Mouse (Mus musculus) liver, adult 2 months (tissue): ENCODE data around the gene Zfp658. TPM values are rescaled to one million over a fixed set of nuclear protein-coding genes. Genes with fewer than 3 reads are reported as not detected.

Experiments used
- DNase-seq: peaks from one replicate; pipeline ENCODE4 v3.0.0-alpha.2; 2011; ENCODE audit warnings: low read depth, low spot score; ENCODE audit errors: extremely low read depth
- H3K27ac ChIP-seq: fragments of 200-500 bp; replicated peaks from 2 replicates; pipeline ENCODE4 v1.5.1; 2012; ENCODE audit warnings: low read depth, mild to moderate bottlenecking, control low read depth, inconsistent platforms, low read length; ENCODE audit not compliant: insufficient read depth
- H3K27me3 ChIP-seq: fragments of 200-500 bp; 2 replicates; pipeline ENCODE4 v1.6.1; 2012; ENCODE audit warnings: mild to moderate bottlenecking, moderate library complexity, low read length, inconsistent platforms; ENCODE audit not compliant: control insufficient read depth, insufficient read depth
- H3K36me3 ChIP-seq: fragments of 200-500 bp; 2 replicates; pipeline ENCODE4 v1.6.1; 2012; ENCODE audit warnings: low read length, inconsistent platforms; ENCODE audit not compliant: control insufficient read depth, insufficient read depth
- H3K4me1 ChIP-seq: fragments of 200-500 bp; 2 replicates; pipeline ENCODE4 v1.6.1; 2011; ENCODE audit warnings: low read length; ENCODE audit not compliant: control insufficient read depth, insufficient read depth
- H3K4me3 ChIP-seq: fragments of 200-500 bp; 2 replicates; pipeline ENCODE4 v1.5.1; 2011; ENCODE audit warnings: low read depth, mild to moderate bottlenecking, control low read depth, low read length, moderate library complexity; ENCODE audit not compliant: insufficient read depth
- H3K79me2 ChIP-seq: fragments of 200-500 bp; 2 replicates; pipeline ENCODE4 v1.6.1; 2012; ENCODE audit warnings: inconsistent platforms, mild to moderate bottlenecking, low read length, moderate library complexity; ENCODE audit not compliant: control insufficient read depth, insufficient read depth
- H3K9ac ChIP-seq: fragments of 200-500 bp; 2 replicates; pipeline ENCODE4 v1.6.1; 2012; ENCODE audit warnings: low read depth, mild to moderate bottlenecking, control low read depth, inconsistent platforms, low read length
- CTCF ChIP-seq: fragments of 200-500 bp; IDR thresholded peaks from 2 replicates; pipeline ENCODE4 v1.5.1; 2011; ENCODE audit warnings: low read depth, low read length, control low read depth
- POLR2A ChIP-seq: fragments of 200-500 bp; IDR thresholded peaks from 2 replicates; pipeline ENCODE4 v1.6.1; 2011; ENCODE audit warnings: low read length, control low read depth; ENCODE audit not compliant: insufficient read depth; ENCODE audit errors: extremely low read depth
- WGBS: fragments of 180-500 bp; shearing (Covaris S2); methylation state at CpG from one replicate; pipeline ENCODE4 v1.1.7; 2018; 5-methylcytosine and 5-hydroxymethylcytosine counted together
- polyA plus RNA-seq: library from polyadenylated mRNA; depleted of rRNA; stranded (reverse); fragments of >200 nt; gene quantifications from 2 replicates; pipeline ENCODE4 v1.2.3, GENCODE M21; 2012
- total RNA-seq: library from RNA; depleted of rRNA; stranded (reverse); fragments of >200 nt; gene quantifications from 2 replicates; pipeline ENCODE4 v1.2.3, GENCODE M21; 2014

The Zfp658 gene
- total and polyA plus RNA-seq, 2 experiments = 0.49 to 1.2 TPM

DNA sequence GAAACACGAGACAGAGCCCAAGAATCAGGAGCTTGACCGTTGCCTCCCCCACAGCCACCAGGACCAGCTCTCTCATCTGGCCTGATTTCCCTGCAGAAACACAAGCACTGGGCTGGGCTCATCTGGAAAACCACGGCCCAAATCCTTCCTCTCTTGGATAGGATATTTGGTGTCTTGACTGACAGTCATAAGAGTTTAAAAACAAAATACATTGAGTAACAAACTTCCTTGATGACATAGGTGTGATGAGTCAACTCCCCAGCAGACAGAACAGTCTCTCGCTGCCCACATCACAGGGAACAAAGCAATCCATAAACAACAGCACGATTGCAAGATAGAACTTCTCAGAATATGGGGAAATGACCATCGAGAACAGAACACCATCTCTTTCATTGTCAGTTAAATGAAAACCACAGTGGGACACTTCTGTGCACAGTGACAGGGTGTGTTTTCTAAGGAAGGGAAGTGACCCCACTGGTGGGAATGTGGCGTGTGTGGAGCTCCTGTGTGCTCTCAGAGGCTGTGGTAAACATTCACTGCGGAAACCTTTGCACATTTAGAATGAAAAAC, 31.8 kb upstream of the Zfp658 start:
- H3K27ac ChIP-seq = no peak overlapping the region
- H3K79me2 ChIP-seq = no peaks in the 10 kb centered on the region
- WGBS = 66% methylated on average over 8 of the region's 8 CpGs
- no peak overlapping the region for H3K4me3 ChIP-seq
- TF ChIP-seq CTCF = no peak
- TF ChIP-seq POLR2A = no peak
- H3K9ac ChIP-seq = no peak overlapping the region
- H3K36me3 ChIP-seq = no peaks in the 10 kb centered on the region
- H3K27me3 ChIP-seq = no peaks in the 10 kb centered on the region
- DNase-seq = peak; percentile 9
- H3K4me1 ChIP-seq = no peaks in the 10 kb centered on the region

DNA sequence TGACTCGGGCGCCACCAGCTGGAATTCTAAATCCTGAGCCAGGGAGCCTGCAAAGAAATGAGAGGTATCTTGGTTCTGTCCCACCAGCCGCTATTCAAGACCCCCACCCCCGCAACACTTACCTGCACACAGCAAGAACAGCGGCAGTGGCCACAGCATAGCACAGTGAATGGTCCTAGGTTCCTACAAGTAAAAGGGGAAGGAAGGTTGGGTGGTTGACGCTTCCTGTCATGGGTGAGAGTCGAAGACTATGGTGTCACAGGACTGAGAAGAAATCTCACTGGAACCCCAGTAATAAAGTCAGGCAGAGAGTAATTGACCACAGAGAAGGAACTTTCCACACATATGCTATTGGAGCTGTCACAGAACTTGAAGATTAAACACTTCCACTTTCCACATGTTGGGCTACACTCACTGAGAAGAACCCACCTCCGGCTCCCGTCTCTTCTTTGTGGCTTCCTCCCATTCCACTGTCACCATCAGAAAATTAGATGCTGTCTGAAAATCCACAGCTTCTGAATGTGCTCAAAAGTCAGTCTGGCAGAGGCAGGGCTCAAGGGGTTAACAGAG, 29.0 kb upstream of the Zfp658 start:
- no peaks in the 10 kb centered on the region for H3K79me2 ChIP-seq
- H3K9ac ChIP-seq = no peak overlapping the region
- no peak overlapping the region for H3K4me3 ChIP-seq
- H3K36me3 ChIP-seq = no peaks in the 10 kb centered on the region
- H3K4me1 ChIP-seq = no peaks in the 10 kb centered on the region
- 83% methylated on average over 9 of the region's 9 CpGs for WGBS
- H3K27ac ChIP-seq = no peak overlapping the region
- no peak for TF ChIP-seq CTCF
- no peak for TF ChIP-seq POLR2A
- DNase-seq = peak; percentile 39
- no peaks in the 10 kb centered on the region for H3K27me3 ChIP-seq

DNA sequence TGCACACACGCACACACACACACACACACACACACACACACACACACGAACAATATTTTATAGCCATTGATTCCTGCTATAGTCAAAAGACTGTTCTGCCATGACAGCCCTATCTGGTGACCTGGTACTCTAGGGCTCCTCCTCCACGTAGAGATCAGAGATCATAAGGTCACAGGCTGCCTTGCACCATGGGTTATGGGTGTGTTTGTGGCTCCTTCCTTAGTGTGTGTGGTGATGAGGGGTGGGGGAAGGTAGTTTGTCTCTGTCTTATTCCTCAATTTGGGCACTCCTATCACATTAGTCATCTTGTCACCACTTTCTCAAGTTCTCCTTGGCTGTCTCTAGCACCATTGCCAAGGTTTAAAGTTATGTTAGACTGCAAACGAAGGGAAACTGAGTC, 23.5 kb upstream of the Zfp658 start:
- no peaks in the 10 kb centered on the region for H3K27me3 ChIP-seq
- WGBS = 54% methylated on average over 4 of the region's 4 CpGs
- no peaks in the 10 kb centered on the region for H3K79me2 ChIP-seq
- H3K9ac ChIP-seq = no peak overlapping the region
- no peak overlapping the region for H3K4me3 ChIP-seq
- H3K36me3 ChIP-seq = no peaks in the 10 kb centered on the region
- H3K27ac ChIP-seq = no peak overlapping the region
- TF ChIP-seq POLR2A = no peak
- no peak for TF ChIP-seq CTCF
- no peak for DNase-seq
- H3K4me1 ChIP-seq = no peaks in the 10 kb centered on the region

DNA sequence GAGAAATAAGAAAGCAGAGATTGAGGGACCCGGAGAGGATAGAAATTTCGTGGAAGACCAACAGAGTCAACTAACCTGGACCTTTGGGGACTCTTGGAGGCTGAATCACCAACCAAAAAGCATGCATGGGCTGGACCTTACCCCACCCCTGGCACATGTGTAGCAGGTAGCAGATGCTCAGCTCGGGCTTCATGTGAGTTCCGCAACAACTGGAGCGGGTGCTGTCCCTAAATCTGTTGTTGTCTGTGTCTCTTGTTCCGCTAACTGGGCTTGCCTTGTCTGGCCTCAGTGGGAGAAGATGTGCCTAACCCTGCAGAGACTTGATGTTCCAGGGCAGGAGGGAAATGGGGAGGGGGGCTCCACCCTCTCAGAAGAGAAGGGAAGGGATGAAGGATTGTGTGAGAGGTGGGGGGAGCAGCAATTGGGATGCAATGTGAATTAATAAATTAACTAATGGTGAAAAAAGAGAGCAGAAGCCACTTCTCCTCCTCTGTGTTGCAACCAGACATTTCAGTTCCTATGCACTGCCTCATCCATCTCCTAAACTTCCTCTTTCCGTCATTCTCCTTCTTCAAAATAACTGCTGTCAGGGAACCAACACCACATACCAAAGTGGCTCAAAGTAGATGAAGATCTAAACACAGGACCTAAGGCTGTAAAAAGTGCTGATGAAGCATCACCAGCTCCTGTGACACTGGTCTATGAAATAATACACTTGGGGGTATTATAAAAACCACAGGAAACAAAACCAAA, 17.7 kb upstream of the Zfp658 start, which contains the start of gene Cd33:
Gene Cd33 (minus strand): TSS at position 204 of the 753 bp plus-strand sequence.
- Histone ChIP-seq H3K4me3 (no peak within 1 kb of the TSS), H3K4me1 (no peaks in the 10 kb centered on the region), H3K9ac (no peak within 1 kb of the TSS), H3K36me3 (no peaks in the 10 kb centered on the region), H3K79me2 (no peaks in the 10 kb centered on the region), H3K27me3 (0 out of 2 replicates have a peak, but pooled peaks cover 2% of the 10 kb centered on the region), H3K27ac (no peak within 1 kb of the TSS)
- DNase-seq = peak; percentile 30
- TF ChIP-seq POLR2A (no peak), CTCF (no peak)
- WGBS = 70% methylated on average over 7 of the region's 7 CpGs

DNA sequence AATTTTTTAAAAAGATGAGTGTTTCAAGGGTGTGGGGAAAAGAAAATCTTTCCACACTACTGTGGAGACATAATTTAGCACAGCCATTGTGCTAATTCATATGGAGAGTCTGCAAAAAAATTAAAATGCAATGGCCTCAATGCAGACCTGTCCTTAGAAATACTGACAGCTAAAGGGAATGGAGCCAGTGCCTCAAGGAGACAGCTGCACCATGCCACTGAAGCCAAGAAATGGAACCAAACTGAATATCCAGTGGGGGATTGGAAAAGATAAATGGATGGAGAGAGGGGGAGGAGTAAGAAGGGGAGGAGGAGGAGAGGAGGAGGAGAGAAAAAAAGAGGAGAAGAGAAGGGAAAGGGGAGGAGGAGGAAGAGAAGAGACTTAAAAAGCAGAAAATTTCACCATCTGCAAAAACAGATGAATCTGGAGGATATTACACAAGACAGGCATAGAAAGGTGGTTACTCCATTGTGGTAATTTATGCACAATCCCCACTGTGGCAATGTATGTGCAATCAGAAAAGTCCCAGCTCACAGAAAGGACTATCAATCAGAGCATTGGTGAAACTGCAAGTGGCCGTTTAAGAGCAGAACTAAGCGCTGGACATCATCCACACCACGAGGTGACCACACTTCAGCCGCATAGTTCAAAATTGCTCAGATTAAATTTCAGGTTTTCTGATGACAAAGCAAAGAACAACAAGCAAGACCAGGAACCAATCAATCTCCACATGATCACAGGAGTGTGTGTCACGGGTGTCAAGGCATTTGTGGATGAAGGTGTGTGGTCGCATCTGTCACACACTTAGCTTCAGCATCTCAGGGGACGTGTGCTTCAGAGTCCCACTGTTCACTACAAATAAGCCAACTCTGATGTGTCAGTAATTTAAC, 16.2 kb upstream of the Zfp658 start:
- Histone ChIP-seq H3K4me1 (no peaks in the 10 kb centered on the region), H3K27ac (no peak overlapping the region), H3K9ac (no peak overlapping the region), H3K36me3 (no peaks in the 10 kb centered on the region), H3K79me2 (no peaks in the 10 kb centered on the region), H3K27me3 (0 out of 2 replicates have a peak, but pooled peaks cover 2% of the 10 kb centered on the region), H3K4me3 (no peak overlapping the region)
- no peak for DNase-seq
- no peak for TF ChIP-seq CTCF
- no peak for TF ChIP-seq POLR2A
- 70% methylated on average over 7 of the region's 7 CpGs for WGBS
